12 mouse cellular contexts compared by ENCODE assay signal in genomic region chr6:145347641-145348040, GRCm38 (mm10).
DNase-seq lines count a peak whose midpoint lies in the region; ATAC-seq lines count a peak whose summit lies in the region.
"Had no signal": no experiment of that assay in that cellular context is flagged by ENCODE, and none has a peak within 500 bp of the region (broad histone marks: within the 10 kb centered on the region; RNA-seq: fewer than 3 reads in every experiment).

No protein-coding gene starts in this region.

- no peak overlapping the region for H3K4me2 ChIP-seq in kidney, embryonic 16.5 days (replicated peaks; ENCODE audit: low read depth, low read length)
- H3K4me2 ChIP-seq in liver, embryonic 13.5 days = no peak overlapping the region
- H3K4me2 ChIP-seq: embryonic facial prominence, embryonic 15.5 days; forebrain, embryonic 15.5 days had no signal

- intact Hi-C loops in heart, postnatal 25 days (cut with DNase I) = no loop called here

- H3K27ac ChIP-seq in kidney, embryonic 16.5 days (ENCODE audit: low read length) = no peak overlapping the region
- H3K27ac ChIP-seq in liver, embryonic 13.5 days = peak overlapping the region; percentile 58; the same call in 1 of the 2 replicates
- H3K27ac ChIP-seq: embryonic facial prominence, embryonic 15.5 days; forebrain, embryonic 15.5 days; gastrocnemius, adult 2 months had no signal

- no peak; the same call in 1 of the 2 replicates for ATAC-seq in cerebellum, adult (ENCODE audit: insufficient number of reproducible peaks, low FRiP score, low TSS enrichment)
- ATAC-seq in kidney, embryonic 16.5 days (ENCODE audit: low FRiP score, low TSS enrichment) = peak; percentile 12; the same call in 1 of the 2 replicates
- ATAC-seq in liver, embryonic 13.5 days (ENCODE audit: low read depth) = peak; percentile 46
- ATAC-seq: forebrain, embryonic 15.5 days had no signal

- no peaks in the 10 kb centered on the region for H3K36me3 ChIP-seq in kidney, embryonic 16.5 days (ENCODE audit: insufficient read depth, low read length)
- H3K36me3 ChIP-seq in liver, embryonic 13.5 days = no peaks in the 10 kb centered on the region
- H3K36me3 ChIP-seq: embryonic facial prominence, embryonic 15.5 days; forebrain, embryonic 15.5 days had no signal

- DNase-seq in cerebellum, adult 11-12 months = peak; percentile 22
- DNase-seq in kidney, postnatal 10 days = no peak
- peak; percentile 55 for DNase-seq in MN1 (ENCODE audit: low spot score)
- no peak for DNase-seq in liver, embryonic 13.5 days
- DNase-seq in adrenal gland, postnatal 36 days = no peak
- DNase-seq in heart, postnatal 25 days (ENCODE audit: low spot score) = no peak
- DNase-seq: adrenal gland, adult 8-10 months had no signal

- H3K4me1 ChIP-seq in kidney, embryonic 16.5 days (ENCODE audit: insufficient read depth, low read length) = no peaks in the 10 kb centered on the region
- peaks cover 15% of the 10 kb centered on the region for H3K4me1 ChIP-seq in liver, embryonic 13.5 days (replicated peaks)
- H3K4me1 ChIP-seq: forebrain, embryonic 15.5 days had no signal

- no peaks in the 10 kb centered on the region for H3K9me3 ChIP-seq in kidney, embryonic 16.5 days (ENCODE audit: low read length)
- H3K9me3 ChIP-seq in liver, embryonic 13.5 days (replicated peaks) = no peaks in the 10 kb centered on the region
- H3K9me3 ChIP-seq: embryonic facial prominence, embryonic 15.5 days; forebrain, embryonic 15.5 days had no signal

- H3K9ac ChIP-seq in kidney, embryonic 16.5 days (replicated peaks; ENCODE audit: low read length) = no peak overlapping the region
- no peak overlapping the region for H3K9ac ChIP-seq in liver, embryonic 13.5 days
- H3K9ac ChIP-seq: embryonic facial prominence, embryonic 15.5 days; forebrain, embryonic 15.5 days had no signal

- H3K4me3 ChIP-seq in kidney, embryonic 16.5 days (ENCODE audit: low read length) = no peak overlapping the region
- H3K4me3 ChIP-seq in liver, embryonic 13.5 days (replicated peaks) = no peak overlapping the region
- H3K4me3 ChIP-seq: embryonic facial prominence, embryonic 15.5 days; forebrain, embryonic 15.5 days; gastrocnemius, adult 2 months had no signal

- no peaks in the 10 kb centered on the region for H3K27me3 ChIP-seq in kidney, embryonic 16.5 days (ENCODE audit: insufficient read depth, low read length)
- H3K27me3 ChIP-seq in liver, embryonic 13.5 days = no peaks in the 10 kb centered on the region
- H3K27me3 ChIP-seq: embryonic facial prominence, embryonic 15.5 days; forebrain, embryonic 15.5 days had no signal

- 72% methylated on average over 6 of the region's 6 CpGs for WGBS in kidney, embryonic 16.5 days
- WGBS in liver, embryonic 13.5 days (ENCODE audit: insufficient replicate concordance) = 57% methylated on average over 6 of the region's 6 CpGs

Comparison
In these comparisons a context has a peak if more than half of its experiments do, and no peak if none do; other contexts are left out.
1. DNase-seq: peak in cerebellum, adult 11-12 months (single experiment) and MN1 (single experiment); none in kidney, postnatal 10 days (single experiment), liver, embryonic 13.5 days (single experiment), adrenal gland, postnatal 36 days (0 of 2) and heart, postnatal 25 days (single experiment).